Mouse (Mus musculus) kidney, adult 2 months (tissue): ENCODE results near the gene Tymp. TPM values are rescaled to one million over a fixed set of nuclear protein-coding genes. Genes with fewer than 3 reads are reported as not detected.

ENCODE experiments used
- DNase-seq: peaks from one replicate; pipeline ENCODE4 v3.0.0; 2021
- H3K27ac ChIP-seq: fragments of 200-500 bp; 2 replicates; pipeline ENCODE4 v1.5.1; 2012; ENCODE audit warnings: low read depth, low read length, control low read depth, inconsistent platforms; ENCODE audit not compliant: insufficient read depth
- H3K27me3 ChIP-seq: fragments of 200-500 bp; replicated peaks from 2 replicates; pipeline ENCODE4 v1.6.1; 2012; ENCODE audit warnings: mild to moderate bottlenecking, moderate library complexity, low read length, inconsistent platforms; ENCODE audit not compliant: control insufficient read depth, insufficient read depth
- H3K36me3 ChIP-seq: fragments of 200-500 bp; 2 replicates; pipeline ENCODE4 v1.6.1; 2012; ENCODE audit warnings: mild to moderate bottlenecking, moderate library complexity, low read length, inconsistent platforms; ENCODE audit not compliant: control insufficient read depth, insufficient read depth
- H3K4me1 ChIP-seq: fragments of 200-500 bp; 2 replicates; pipeline ENCODE4 v1.6.1; 2011; ENCODE audit warnings: low read length; ENCODE audit not compliant: control insufficient read depth, insufficient read depth
- H3K4me3 ChIP-seq: fragments of 200-500 bp; 2 replicates; pipeline ENCODE4 v1.5.1; 2011; ENCODE audit warnings: mild to moderate bottlenecking, low read depth, low read length, control low read depth; ENCODE audit not compliant: insufficient read depth
- CTCF ChIP-seq: fragments of 200-500 bp; conservative IDR thresholded peaks from 2 replicates; pipeline ENCODE4 v1.5.1; 2011; ENCODE audit warnings: low read depth, mild to moderate bottlenecking, control low read depth, low read length, moderate library complexity, mixed read lengths; ENCODE audit not compliant: insufficient read depth, insufficient read length
- POLR2A ChIP-seq: fragments of 200-500 bp; IDR thresholded peaks from one replicate; pipeline ENCODE4 v1.6.1; 2011; ENCODE audit warnings: low read depth, low read length, control low read depth
- WGBS: fragments of 180-500 bp; shearing (Covaris S2); methylation state at CpG from one replicate; pipeline ENCODE4 v1.1.7; 2018; 5-methylcytosine and 5-hydroxymethylcytosine counted together
- polyA plus RNA-seq: library from polyadenylated mRNA; depleted of rRNA; stranded (reverse); fragments of >200 nt; gene quantifications from 2 replicates; pipeline ENCODE4 v1.2.3, GENCODE M21; 2012

Gene Tymp
- polyA plus RNA-seq, 1 experiment: 1.8 TPM

DNA sequence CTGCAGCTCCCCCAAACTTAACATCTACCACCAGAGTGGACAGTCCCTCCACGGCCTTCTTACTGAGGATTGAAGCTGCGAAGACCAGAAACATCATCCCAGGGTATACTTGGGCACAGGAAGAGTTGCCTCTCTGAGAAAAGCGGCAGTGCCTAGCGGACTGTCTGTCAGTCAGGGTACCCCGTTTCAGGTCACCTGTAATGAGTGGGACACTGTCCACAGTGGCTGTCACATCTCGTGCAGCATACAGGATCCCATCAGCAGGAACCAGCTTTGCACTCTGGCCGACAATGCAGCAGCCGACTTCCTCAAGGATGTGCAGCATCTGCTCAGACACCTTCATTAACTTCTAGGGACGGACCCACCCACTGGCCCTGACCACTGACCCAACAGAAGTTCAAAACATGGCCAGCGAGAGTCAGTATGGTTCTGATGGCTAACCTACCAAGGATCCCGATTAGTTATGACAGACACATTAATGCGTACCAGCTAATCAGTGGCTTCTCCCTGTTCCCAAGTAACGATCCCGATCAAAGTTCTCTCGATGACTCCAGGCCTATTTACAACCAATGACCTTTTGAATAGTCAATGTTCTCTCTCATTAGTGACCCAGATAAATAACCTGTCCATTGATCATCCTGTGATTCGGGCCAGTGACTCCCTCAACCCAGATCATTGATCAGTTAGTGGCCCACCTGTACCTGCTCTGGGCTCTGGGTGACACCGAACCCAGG lies 1.9 kb downstream of the Tymp start:
- no peak overlapping the region for H3K27ac ChIP-seq
- H3K4me1 ChIP-seq: peaks cover 7% of the 10 kb centered on the region; the same call in 1 of the 2 replicates
- H3K4me3 ChIP-seq: no peak overlapping the region
- no peaks in the 10 kb centered on the region; the same call in 1 of the 2 replicates for H3K36me3 ChIP-seq
- no peak for DNase-seq
- 91% methylated on average over 17 of the region's 17 CpGs for WGBS
- no peaks in the 10 kb centered on the region for H3K27me3 ChIP-seq
- TF ChIP-seq CTCF: no peak
- no peak for TF ChIP-seq POLR2A

DNA sequence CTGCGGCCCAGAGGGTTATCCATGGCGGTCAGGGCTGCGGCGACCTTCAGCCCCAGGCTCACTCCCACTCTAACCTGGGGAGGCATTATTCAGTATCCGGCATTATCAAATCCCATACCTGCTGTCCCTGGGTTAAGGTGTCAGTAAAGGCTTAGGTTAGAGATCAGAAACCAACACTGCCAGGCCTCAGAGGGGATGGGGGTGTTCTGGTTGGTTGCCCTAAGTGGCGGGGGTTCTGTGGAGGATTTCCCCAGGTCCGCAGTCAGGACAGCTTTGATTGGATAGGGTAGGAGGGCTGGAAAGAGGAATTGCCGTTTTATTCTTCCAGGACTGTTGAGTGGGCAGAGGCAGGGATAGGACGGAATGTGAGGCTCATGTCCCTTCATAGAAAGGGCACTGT lies 2.5 kb downstream of the Tymp start:
- no peaks in the 10 kb centered on the region for H3K27me3 ChIP-seq
- WGBS: 38% methylated on average over 9 of the region's 9 CpGs
- TF ChIP-seq POLR2A: no peak
- no peak for TF ChIP-seq CTCF
- DNase-seq: no peak
- H3K36me3 ChIP-seq: no peaks in the 10 kb centered on the region; the same call in 1 of the 2 replicates
- H3K4me1 ChIP-seq: peaks cover 7% of the 10 kb centered on the region; the same call in 1 of the 2 replicates
- H3K27ac ChIP-seq: no peak overlapping the region
- peak overlapping the region; percentile 76 for H3K4me3 ChIP-seq

DNA sequence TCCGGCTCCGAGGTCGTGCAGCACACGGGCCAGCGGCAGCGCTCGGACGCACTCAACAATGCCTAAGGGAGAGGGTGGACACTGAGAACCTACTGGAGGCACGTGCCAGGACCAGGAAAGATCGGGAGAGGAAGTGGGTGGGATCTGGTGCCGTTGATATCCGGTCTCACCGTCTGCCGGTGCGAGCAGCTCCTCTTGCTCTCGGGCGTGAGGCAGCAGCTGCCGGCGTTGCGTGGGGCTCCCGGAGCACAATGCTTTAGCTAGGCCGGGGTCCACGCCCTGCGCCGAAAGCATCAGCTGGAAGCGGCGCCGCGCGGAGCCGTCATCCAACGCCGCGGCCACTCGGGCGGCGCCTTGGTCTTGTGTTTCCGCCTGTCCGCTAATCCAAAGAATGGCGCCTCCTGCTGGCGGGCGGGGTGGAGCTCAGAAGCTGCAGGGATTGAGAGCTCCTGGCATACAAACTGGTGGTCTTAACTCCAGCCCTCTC lies 3.0 kb downstream of the Tymp start, which contains the start of gene Sco2:
Gene Sco2, minus strand, starts transcription at position 85 of the 487 bp plus-strand sequence.
- peak; percentile 70 for TF ChIP-seq CTCF
- peak; percentile 56 for TF ChIP-seq POLR2A
- DNase-seq: peak; percentile 94
- Histone ChIP-seq H3K36me3 (no peaks in the 10 kb centered on the region; the same call in 1 of the 2 replicates), H3K27ac (peak within 1 kb of the TSS; percentile 87), H3K27me3 (no peaks in the 10 kb centered on the region), H3K4me1 (peaks cover 7% of the 10 kb centered on the region; the same call in 1 of the 2 replicates), H3K4me3 (peak within 1 kb of the TSS; percentile 76)
- WGBS: under 1% methylated on average over 42 of the region's 42 CpGs

DNA sequence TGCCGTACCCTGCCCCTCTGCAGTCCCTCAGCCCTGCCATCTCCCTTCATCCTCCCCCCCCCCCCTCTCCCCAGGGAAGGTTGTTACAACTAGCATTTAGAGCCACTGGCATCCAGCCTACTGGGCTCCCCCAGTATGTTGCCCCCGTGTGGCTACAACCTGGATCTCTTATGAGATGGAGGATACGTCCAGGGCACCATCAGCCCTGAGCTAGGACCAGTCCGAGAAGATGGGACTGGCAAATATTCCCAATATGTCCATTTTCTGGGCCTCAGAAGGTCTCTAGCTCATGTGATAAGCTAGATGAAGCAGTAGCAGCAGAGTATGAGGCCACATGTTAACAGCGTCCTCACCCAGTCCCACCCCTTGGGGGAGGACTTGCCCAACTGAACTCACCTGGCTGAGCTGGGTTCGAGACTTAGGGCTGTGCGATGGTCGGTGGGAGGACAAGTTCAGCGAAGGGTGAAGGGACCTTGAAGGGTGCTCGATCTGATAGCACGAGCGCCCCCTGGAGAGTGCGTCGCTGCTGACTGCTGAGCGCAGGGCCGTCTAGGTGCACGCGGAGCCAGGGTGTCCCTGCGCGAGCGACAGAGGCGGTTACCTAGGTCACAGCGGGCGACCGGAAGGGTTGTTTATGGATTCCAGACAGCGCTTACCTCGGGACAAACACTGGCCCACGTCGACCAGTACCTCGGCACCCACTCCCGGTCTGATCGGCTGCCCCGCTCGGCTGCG lies 3.6 kb downstream of the Tymp start:
- Histone ChIP-seq H3K27ac (peak overlapping the region; percentile 87), H3K27me3 (no peaks in the 10 kb centered on the region), H3K4me3 (peak overlapping the region; percentile 76), H3K36me3 (no peaks in the 10 kb centered on the region; the same call in 1 of the 2 replicates), H3K4me1 (peaks cover 7% of the 10 kb centered on the region; the same call in 1 of the 2 replicates)
- DNase-seq: peak; percentile 91
- TF ChIP-seq CTCF (peak; percentile 72), POLR2A (no peak)
- 2% methylated on average over 35 of the region's 35 CpGs for WGBS

DNA sequence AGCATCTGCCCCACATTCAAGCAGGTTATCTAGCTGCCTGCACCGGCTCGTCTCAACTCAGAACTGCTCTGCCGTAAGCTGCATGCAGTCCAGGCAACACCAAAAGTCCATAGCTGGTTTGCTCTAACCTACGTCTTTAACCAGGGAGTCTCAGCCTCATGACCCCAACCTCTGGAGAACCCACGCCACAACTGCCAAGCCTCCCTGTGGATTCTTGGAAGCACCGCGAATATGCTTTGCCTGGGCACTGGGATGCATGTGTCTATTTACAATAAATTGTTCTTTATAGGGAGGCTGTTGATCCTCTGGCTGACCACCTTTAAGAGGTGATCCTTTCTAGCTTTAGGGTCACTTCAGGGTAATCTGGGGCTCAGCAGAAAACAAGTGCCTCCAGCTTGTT lies 4.3 kb downstream of the Tymp start:
- WGBS: 76% methylated on average over 7 of the region's 7 CpGs
- H3K4me1 ChIP-seq: peaks cover 7% of the 10 kb centered on the region; the same call in 1 of the 2 replicates
- H3K36me3 ChIP-seq: no peaks in the 10 kb centered on the region; the same call in 1 of the 2 replicates
- 0 out of 2 replicates have a peak overlapping the region, but pooled peaks have one; percentile 76 for H3K4me3 ChIP-seq
- H3K27ac ChIP-seq: no peak overlapping the region
- DNase-seq: no peak
- H3K27me3 ChIP-seq: no peaks in the 10 kb centered on the region
- no peak for TF ChIP-seq CTCF
- TF ChIP-seq POLR2A: no peak

DNA sequence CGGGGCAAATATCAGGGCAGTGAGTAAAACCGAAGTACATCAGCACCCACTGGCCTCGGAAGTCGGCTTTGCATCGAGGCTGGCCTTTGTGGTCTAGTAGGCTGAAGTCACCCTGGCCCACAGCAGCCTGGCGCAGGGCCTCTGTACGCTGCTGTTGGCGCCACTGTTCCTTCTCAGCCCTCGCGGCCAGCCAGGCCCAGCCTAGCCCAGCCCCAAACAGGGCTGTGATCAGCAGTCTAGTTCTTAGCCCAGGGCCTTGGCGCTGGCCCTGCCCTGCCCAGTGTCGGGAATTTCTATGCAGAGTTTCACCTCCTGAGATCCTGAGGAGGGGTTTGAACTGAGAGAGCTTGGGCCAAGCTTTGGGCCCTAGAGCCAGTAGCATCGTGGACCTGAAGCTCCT lies 4.8 kb downstream of the Tymp start:
- Histone ChIP-seq H3K4me3 (no peak overlapping the region), H3K27ac (no peak overlapping the region), H3K4me1 (peaks cover 7% of the 10 kb centered on the region; the same call in 1 of the 2 replicates), H3K36me3 (no peaks in the 10 kb centered on the region; the same call in 1 of the 2 replicates), H3K27me3 (no peaks in the 10 kb centered on the region)
- no peak for DNase-seq
- no peak for TF ChIP-seq CTCF
- TF ChIP-seq POLR2A: no peak
- 85% methylated on average over 13 of the region's 13 CpGs for WGBS
